Mouse (Mus musculus): ENCODE measurements around the gene Pgk2. TPM values are rescaled to one million over a fixed set of nuclear protein-coding genes. Genes with fewer than 3 reads are reported as not detected.
"Not testable (repeated sequence)": the region's sequence is repeated elsewhere in the genome, so short reads cannot be mapped to it uniquely, and the experiment has no call there.

Pgk2 gene
- polyA plus RNA-seq (2015; fragmentation: Nextera tagmentation; extraction: Ambion mirVana) = not detected in 2 replicates

- Histone ChIP-seq H3K27me3 (replicated peaks) (no peaks in the 10 kb centered on the region), H3K4me3 (no peak within 1 kb of the TSS), H3K27ac (no peak within 1 kb of the TSS), H3K9me3 (no peaks in the 10 kb centered on the region), H3K4me2 (no peak within 1 kb of the TSS), H3K4me1 (no peaks in the 10 kb centered on the region), H3K9ac (no peak within 1 kb of the TSS), H3K36me3 (replicated peaks) (no peaks in the 10 kb centered on the region)
- WGBS = 80% methylated on average over 4 of the region's 4 CpGs
- ATAC-seq (replicated peaks) = no peak
Observed at GRCm38 (mm10) chr17:40208540-40208939, at the start of gene Pgk2. TSS of gene Pgk2 (minus strand) at chr17:40208640.

GRCm38 (mm10) chr17:40252487-40252886 is 44.0 kb upstream of the Pgk2 start:
- Histone ChIP-seq H3K4me2 (no peak overlapping the region), H3K9ac (no peak overlapping the region), H3K4me1 (no peaks in the 10 kb centered on the region), H3K27me3 (replicated peaks) (no peaks in the 10 kb centered on the region), H3K36me3 (replicated peaks) (no peaks in the 10 kb centered on the region), H3K4me3 (no peak overlapping the region), H3K9me3 (no peaks in the 10 kb centered on the region), H3K27ac (no peak overlapping the region)
- no peak for ATAC-seq (replicated peaks)
- 90% methylated on average over 1 of the region's 1 CpGs for WGBS

DNA sequence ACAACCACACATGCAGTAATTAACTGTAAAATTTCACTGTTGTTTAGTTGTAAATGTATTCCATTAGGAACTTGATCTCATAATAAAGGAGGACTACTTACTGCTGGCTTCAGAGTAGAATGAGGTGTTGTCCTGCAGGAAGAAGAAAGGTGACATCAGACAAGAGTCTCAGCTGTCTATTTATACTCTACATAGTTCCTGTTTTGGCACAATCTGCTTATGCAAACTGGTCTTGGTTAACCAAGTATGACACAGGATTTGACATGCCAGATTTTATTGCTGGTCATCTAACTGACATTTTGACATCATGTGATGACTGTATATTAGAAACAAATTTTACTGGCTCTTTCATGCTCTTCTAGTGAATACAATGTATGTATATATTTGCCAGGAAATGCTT is 33.7 kb upstream of the Pgk2 start, which contains the start of gene Crisp3:
Gene Crisp3, minus strand, starts transcription at position 154 of the 400 bp plus-strand sequence.
- H3K9ac ChIP-seq = no peak within 1 kb of the TSS
- no peak for ATAC-seq (replicated peaks)
- H3K36me3 ChIP-seq (replicated peaks) = no peaks in the 10 kb centered on the region
- H3K27me3 ChIP-seq (replicated peaks) = no peaks in the 10 kb centered on the region
- no peak within 1 kb of the TSS for H3K4me3 ChIP-seq
- H3K9me3 ChIP-seq = no peaks in the 10 kb centered on the region
- no peak within 1 kb of the TSS for H3K27ac ChIP-seq
- H3K4me1 ChIP-seq = no peaks in the 10 kb centered on the region
- H3K4me2 ChIP-seq = no peak within 1 kb of the TSS

DNA sequence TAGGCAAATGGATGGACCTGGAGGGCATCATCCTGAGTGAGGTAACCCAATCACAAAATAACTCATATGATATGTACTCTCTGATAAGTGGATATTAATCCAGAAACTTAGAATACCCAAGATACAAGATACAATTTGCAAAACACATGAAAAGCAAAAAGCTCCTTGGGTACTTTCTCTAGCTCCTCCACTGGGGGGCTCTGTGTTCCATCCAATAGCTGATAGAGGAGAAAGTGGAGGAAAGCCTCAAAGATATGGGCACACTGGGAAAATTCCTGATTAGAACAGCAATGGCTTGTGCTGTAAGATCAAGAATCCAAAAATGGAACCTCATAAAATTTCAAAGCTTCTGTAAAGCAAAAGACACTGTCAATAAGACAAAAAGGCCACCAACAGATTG is 6.6 kb downstream of the Pgk2 start:
- H3K36me3 ChIP-seq (replicated peaks); H3K27ac ChIP-seq; H3K4me1 ChIP-seq; H3K9ac ChIP-seq; H3K9me3 ChIP-seq; H3K27me3 ChIP-seq (replicated peaks); H3K4me2 ChIP-seq; H3K4me3 ChIP-seq; ATAC-seq (replicated peaks): not testable (repeated sequence)

GRCm38 (mm10) chr17:40190192-40190591 is 18.2 kb downstream of the Pgk2 start:
- not testable (repeated sequence) for H3K9ac ChIP-seq; H3K36me3 ChIP-seq (replicated peaks); H3K4me3 ChIP-seq; H3K4me1 ChIP-seq; ATAC-seq (replicated peaks); H3K27me3 ChIP-seq (replicated peaks); H3K27ac ChIP-seq; H3K4me2 ChIP-seq; H3K9me3 ChIP-seq
- WGBS = 82% methylated on average over 4 of the region's 4 CpGs

GRCm38 (mm10) chr17:40157729-40158359 is 50.6 kb downstream of the Pgk2 start:
- H3K9me3 ChIP-seq; H3K36me3 ChIP-seq (replicated peaks); H3K27ac ChIP-seq; H3K4me3 ChIP-seq; H3K4me2 ChIP-seq; H3K4me1 ChIP-seq; H3K27me3 ChIP-seq (replicated peaks); H3K9ac ChIP-seq: not testable (repeated sequence)
- WGBS = 44% methylated on average over 8 of the region's 8 CpGs
- peak; percentile 78 for ATAC-seq (replicated peaks)

Other genes starting within 250 kb of the Pgk2 start
- not detected in 2 replicates for gene AC192777.2, start 113.2 kb downstream of the Pgk2 start, polyA plus RNA-seq (2015; fragmentation: Nextera tagmentation; extraction: Ambion mirVana)
- gene Crisp3, start 33.6 kb upstream of the Pgk2 start, polyA plus RNA-seq (2015; fragmentation: Nextera tagmentation; extraction: Ambion mirVana) = not detected in 2 replicates
- not detected in 2 replicates for gene Crisp1, start 110.6 kb upstream of the Pgk2 start, polyA plus RNA-seq (2015; fragmentation: Nextera tagmentation; extraction: Ambion mirVana)

Measured in midbrain, embryonic 15.5 days (tissue).